Mouse (Mus musculus) C2C12 (cell line): ENCODE measurements at regions not wholly inside any gene's neighbourhood (a gene's known extent, or its start where the extent isn't known, plus 50 kb on each side); places are given as distances from the start of the nearest gene placed in this dataset.

Source experiments
- H3K27me3 ChIP-seq: one replicate; pipeline ENCODE4 v1.6.1; 2011; ENCODE audit not compliant: control insufficient read depth, insufficient read depth, insufficient read length
- H3K36me3 ChIP-seq: one replicate; pipeline ENCODE4 v1.6.1; 2011; ENCODE audit not compliant: control insufficient read depth, insufficient read depth
- H3K4me3 ChIP-seq: one replicate; pipeline ENCODE4 v1.5.1; 2011; ENCODE audit warnings: mild to moderate bottlenecking, control low read depth; ENCODE audit not compliant: poor library complexity, insufficient read depth, severe bottlenecking
- H3K79me2 ChIP-seq: one replicate; pipeline ENCODE4 v1.6.1; 2011; ENCODE audit not compliant: control insufficient read depth, insufficient read depth
- H3K79me3 ChIP-seq: one replicate; pipeline ENCODE4 v1.6.1; 2011; ENCODE audit warnings: low read depth, control low read depth
- H3ac ChIP-seq: one replicate; pipeline ENCODE3; 2011; ENCODE audit warnings: low read depth; ENCODE audit not compliant: control insufficient read depth, insufficient read length
- CEBPB ChIP-seq: IDR thresholded peaks from one replicate; pipeline ENCODE4 v1.6.1; 2011; ENCODE audit warnings: low read depth, mild to moderate bottlenecking, control low read depth, moderate library complexity
- CTCF ChIP-seq: IDR thresholded peaks from one replicate; pipeline ENCODE4 v1.5.1; 2011; ENCODE audit not compliant: control insufficient read depth, insufficient read depth, insufficient read length
- FOSL1 ChIP-seq: IDR thresholded peaks from one replicate; pipeline ENCODE4 v1.8.0; 2011; ENCODE audit warnings: mild to moderate bottlenecking, low read length; ENCODE audit not compliant: poor library complexity, insufficient read depth, severe bottlenecking
- MAX ChIP-seq: IDR thresholded peaks from one replicate; pipeline ENCODE4 v1.6.1; 2011; ENCODE audit warnings: mild to moderate bottlenecking, control low read depth
- MYOD1 ChIP-seq: IDR thresholded peaks from one replicate; pipeline ENCODE4 v1.6.1; 2011; ENCODE audit warnings: low read depth; ENCODE audit not compliant: control insufficient read depth, insufficient read length
- MYOG ChIP-seq: IDR thresholded peaks from one replicate; pipeline ENCODE4 v1.6.1; 2011; ENCODE audit not compliant: control insufficient read depth, insufficient read length; ENCODE audit errors: extremely low read depth
- USF1 ChIP-seq: IDR thresholded peaks from one replicate; pipeline ENCODE4 v1.6.1; 2011; ENCODE audit warnings: low read depth, mild to moderate bottlenecking, control low read depth, moderate library complexity

DNA sequence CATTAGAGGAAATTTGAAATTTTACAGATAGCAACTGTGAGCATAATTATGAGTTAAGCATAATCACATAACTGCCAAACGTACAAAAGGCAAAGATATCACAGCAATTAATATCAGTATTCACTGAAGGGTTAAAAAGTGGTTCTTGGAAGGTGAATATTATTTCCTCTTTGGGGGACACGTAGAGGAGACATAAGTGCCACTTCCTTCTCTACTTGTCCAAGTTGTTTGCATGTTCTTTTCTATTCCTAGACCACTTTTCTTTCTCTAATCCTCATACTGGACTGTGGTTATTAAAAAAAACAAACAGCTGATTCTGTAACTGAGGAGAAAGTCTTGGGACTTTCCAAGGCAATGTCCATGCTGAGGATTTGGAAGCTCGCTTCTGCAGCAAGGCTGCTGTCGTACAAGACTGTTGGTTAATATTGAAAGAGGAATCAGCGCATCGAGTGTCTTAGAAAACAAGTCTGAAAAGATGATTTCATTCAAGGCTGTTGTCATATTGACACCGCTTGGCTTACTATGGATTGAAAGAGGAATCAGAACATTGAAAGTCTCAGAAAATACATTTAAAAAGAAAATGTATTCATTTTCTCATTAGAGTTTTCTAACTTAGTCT, 61.7 kb upstream of the Tent5a start:
- H3K79me3 ChIP-seq = no peaks in the 10 kb centered on the region
- no peak for TF ChIP-seq FOSL1
- TF ChIP-seq MYOD1 = no peak
- no peak for TF ChIP-seq USF1
- no peak overlapping the region for H3K4me3 ChIP-seq
- no peaks in the 10 kb centered on the region for H3K27me3 ChIP-seq
- H3K36me3 ChIP-seq = no peaks in the 10 kb centered on the region
- H3ac ChIP-seq = no peak overlapping the region
- H3K79me2 ChIP-seq = no peaks in the 10 kb centered on the region

DNA sequence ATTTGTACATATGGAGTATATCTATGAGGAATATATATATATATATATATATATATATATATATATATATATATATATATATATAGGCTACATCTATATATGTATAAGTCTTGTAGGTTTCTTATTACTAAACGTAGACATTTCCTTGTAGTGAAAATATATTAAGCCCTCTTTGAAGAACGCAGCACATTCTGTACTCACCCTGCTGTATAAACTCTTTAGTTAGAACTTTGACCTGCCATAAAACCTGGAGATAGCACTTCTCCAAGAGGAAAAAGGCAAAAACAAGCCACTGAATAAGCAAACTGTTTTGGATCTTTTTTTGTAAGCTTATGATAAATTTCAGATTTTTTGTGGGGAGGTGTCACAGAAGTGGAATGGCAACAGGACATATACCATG, 55.3 kb upstream of the Tent5a start:
- Histone ChIP-seq H3K4me3 (no peak overlapping the region), H3K36me3 (no peaks in the 10 kb centered on the region), H3K79me3 (no peaks in the 10 kb centered on the region), H3ac (no peak overlapping the region), H3K79me2 (no peaks in the 10 kb centered on the region), H3K27me3 (no peaks in the 10 kb centered on the region)
- no peak for TF ChIP-seq CTCF
- no peak for TF ChIP-seq MAX
- no peak for TF ChIP-seq CEBPB
- TF ChIP-seq MYOD1 = no peak
- TF ChIP-seq USF1 = no peak
- no peak for TF ChIP-seq FOSL1
- no peak for TF ChIP-seq MYOG

DNA sequence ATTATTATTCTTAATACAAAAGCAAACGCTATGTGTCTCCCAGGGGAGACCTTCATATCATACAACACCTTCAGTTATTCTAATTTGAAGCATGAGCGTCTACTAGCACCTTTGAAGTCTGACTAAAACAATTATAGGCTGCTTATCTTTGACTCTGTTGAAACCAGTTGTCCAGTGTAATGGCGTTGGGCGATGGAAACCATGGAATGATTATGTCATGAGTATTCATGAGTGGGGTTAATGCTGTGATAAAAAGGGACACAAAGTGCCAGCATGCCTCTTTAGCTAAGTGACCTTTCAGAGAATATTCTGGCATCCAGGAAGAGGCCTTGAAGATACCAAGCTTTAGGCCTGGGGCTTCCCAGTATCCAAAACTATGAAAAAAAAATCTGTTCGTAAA, 53.6 kb upstream of the Tent5a start:
- Histone ChIP-seq H3K36me3 (no peaks in the 10 kb centered on the region), H3ac (no peak overlapping the region), H3K79me3 (no peaks in the 10 kb centered on the region), H3K79me2 (no peaks in the 10 kb centered on the region), H3K4me3 (no peak overlapping the region), H3K27me3 (no peaks in the 10 kb centered on the region)
- TF ChIP-seq MYOD1 = no peak

DNA sequence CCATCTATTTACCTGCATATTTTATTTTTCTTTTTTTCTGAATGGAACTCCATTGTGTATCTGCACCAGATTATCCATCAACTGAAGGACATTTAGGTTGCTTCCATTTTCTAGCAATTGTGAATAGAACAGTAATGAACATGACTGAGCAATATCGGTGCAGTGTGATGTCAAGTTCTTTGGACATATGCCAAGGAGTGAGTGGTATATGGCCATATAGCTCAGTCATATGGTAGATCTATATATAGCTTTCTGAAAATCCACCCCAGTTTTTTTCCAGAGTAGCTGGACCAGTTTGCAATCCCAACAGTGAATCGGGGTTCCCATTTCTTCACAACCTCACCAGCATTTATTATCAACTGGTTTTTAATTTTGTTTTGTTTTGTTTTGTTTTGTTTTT, 52.0 kb upstream of the Tent5a start:
- Histone ChIP-seq H3K27me3 (no peaks in the 10 kb centered on the region), H3K4me3 (no peak overlapping the region), H3K79me2 (no peaks in the 10 kb centered on the region), H3K36me3 (no peaks in the 10 kb centered on the region), H3K79me3 (no peaks in the 10 kb centered on the region), H3ac (no peak overlapping the region)
- no peak for TF ChIP-seq USF1
- TF ChIP-seq CTCF = no peak
- no peak for TF ChIP-seq MAX
- no peak for TF ChIP-seq FOSL1
- TF ChIP-seq CEBPB = no peak
- no peak for TF ChIP-seq MYOG
- no peak for TF ChIP-seq MYOD1
